Mouse (Mus musculus) lung, postnatal 10 days (tissue): Measurements from ENCODE around the gene Kif6.

ENCODE experiments used
- DNase-seq: peaks from one replicate; pipeline ENCODE4 v3.0.0; 2021

Gene Kif6

DNA sequence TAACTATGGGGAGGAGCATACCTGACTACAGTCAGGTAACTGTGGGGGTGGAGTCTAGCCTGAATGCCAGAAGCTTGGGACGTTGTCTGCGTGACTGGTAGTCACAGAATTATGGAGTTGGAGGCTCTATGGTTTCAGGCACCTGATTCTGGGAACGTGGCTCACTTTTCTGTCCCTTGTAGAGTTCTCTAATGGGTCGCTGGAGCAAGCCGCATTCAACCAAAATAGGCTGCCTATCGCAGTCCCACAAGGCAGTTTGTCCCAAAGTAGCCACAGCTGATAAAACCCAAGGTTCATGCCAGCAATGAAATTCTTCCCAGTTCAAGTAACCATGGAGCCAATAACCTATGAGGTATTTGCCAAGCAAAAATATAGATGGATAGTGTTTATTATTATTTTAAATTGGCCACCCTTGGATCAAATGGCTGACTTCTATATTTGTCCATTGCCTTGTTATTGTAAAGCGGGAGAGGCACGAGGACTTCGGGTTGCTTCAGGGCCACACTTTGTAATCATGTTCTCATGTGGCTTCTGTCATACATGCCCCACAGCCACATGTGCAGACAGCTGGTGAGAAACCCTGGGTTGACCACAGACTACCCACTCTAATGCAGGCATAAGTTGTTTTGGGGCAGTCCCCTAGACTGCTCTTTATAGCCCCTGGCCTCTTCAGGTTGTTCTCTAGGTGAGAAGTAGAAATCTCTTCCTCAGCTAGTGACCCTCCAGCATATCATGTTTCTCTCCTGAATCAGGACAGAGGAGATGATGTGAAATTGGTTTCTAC is 125.2 kb downstream of the Kif6 start:
- DNase-seq, result no peak

DNA sequence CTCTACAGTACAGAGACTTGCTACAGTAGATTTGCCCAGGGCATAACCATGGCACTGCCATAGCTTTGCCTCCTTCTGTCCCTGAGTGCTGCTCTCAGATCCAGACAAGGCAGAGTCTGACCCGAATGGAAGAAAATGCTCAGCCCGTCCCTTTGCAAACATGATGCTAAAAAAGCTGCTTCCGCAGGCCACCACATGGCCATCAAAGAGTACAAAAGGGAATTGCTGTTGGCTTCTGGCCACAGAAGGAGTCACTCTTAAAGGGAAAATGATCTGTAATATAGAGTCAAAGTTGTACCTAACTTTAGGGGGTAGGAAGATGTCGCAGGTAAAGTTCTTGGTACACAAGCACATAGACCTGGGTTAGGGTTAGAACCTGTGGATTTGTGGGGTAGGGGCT is 126.2 kb downstream of the Kif6 start:
- peak; percentile 28 for DNase-seq

DNA sequence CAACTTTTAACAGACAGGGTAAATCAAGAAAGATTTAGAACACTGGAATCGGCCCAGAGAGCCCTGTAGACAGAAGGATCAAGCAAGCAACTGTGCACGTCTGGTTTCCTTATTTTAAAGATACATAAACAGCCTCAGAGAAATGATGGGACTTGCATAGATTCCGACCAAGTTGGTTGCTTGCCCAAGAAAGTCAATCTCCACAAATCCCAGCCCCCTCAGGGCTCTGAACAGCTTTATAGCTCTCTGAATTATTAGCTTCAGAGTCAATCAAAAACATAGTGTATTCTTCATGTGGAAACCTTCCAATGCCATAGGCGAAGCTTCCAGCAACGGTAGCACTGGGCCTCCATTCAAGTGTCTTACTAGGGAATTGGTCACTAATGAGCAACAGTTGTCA is 127.0 kb downstream of the Kif6 start:
- DNase-seq, result no peak

DNA sequence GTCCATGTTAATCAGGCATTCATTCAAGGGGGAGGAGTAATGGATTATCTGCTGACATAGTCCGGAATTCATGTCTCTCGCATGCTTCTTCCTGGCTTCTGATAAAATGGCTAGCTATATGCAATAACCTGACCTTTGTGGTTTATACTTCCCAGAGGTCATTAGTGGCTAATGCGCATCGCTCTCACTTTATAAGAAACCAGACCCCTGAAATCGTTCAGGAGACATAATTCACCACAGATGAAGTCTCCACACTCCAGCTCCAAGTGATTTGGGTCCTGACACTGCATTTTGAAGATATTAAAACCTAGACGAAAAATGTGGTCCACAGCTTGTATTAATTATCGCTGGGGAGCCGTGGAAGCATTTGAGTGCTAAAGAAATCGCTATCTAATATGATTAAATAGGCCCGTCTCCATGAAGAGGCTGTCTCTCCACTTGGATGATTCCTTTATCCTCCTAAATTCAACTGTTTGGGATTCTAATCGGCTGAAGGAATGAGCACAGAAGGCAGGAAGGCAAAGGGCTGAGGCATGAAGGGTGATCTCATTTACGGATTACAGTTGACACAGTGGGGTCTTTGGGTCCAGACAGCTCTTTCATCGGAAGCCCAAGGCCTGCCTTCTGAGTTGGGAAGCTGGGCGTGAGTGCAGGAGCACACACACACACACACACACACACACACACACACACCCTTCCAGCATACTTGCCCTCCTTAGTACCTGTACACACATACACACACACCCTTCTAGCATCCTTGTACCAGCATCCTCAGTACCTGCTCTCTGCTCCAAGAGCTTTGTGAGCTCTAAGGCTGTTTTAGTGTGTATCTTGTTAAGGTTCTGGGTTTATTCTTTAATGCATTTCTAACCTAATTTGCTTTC is 128.9 kb downstream of the Kif6 start:
- DNase-seq, result no peak

GRCm38 (mm10) chr17:49750889-49751324 is 136.0 kb downstream of the Kif6 start:
- DNase-seq, result peak; percentile 13

DNA sequence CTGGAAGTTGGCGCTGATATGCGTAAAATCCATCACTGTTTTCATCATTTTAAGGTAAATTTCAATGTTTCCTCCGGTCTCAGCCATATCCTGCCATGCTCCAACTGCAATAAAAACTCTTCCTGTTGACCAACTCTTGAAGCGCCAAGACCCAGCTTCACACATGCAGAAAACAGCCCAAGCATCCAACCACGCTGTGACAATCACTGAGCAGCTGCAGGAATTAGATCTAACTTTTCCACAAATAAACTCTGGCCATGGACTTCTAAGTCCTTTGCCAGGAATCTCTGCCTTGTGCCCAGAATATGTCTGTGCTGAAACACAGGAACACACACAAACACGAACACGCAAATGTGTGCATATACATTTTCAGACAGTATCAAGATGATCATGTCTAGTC is 138.9 kb downstream of the Kif6 start:
- peak; percentile 27 for DNase-seq

DNA sequence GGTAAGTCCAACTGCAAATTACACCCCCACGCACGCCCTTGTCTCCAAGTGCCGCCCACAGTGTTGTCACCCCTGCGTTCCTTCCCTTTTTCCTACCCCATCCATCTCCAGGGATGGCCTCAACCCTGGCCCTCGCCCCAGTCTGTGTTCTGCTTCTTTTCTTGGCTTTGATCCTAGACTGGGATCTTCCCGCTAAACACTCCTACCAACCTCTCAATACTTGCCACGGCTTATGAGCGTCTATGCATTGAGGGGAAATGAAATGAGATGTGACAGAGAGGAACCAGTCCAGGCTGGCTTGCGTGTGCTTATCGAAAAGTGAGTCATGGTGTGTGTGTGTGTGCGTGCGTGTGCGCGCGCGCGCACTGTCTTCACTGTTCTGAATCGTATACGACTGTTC is 141.9 kb downstream of the Kif6 start:
- peak; percentile 73 for DNase-seq

GRCm38 (mm10) chr17:49759047-49759446 is 144.1 kb downstream of the Kif6 start:
- DNase-seq, result peak; percentile 14

GRCm38 (mm10) chr17:49761260-49761659 is 146.3 kb downstream of the Kif6 start:
- DNase-seq, result no peak

DNA sequence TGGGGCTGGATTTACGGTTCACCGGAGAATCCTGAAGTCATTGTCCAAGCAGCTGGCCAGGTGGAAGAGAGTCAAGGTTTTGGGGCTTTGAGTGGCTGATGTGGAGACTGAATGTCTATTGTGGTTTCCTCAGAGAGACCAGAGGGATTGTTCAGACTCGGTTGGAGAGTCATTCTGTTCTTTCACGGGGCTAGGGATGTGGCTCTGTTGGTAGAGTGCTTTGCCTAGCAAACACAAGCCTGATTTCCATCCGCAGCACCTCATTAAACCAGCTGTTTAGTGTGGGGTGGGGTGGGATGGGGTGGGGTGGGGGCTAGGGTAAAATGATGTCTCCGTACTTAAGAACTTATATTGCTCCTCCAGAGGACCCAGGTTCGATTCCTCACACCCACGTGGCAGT is 146.9 kb downstream of the Kif6 start:
- no peak for DNase-seq

DNA sequence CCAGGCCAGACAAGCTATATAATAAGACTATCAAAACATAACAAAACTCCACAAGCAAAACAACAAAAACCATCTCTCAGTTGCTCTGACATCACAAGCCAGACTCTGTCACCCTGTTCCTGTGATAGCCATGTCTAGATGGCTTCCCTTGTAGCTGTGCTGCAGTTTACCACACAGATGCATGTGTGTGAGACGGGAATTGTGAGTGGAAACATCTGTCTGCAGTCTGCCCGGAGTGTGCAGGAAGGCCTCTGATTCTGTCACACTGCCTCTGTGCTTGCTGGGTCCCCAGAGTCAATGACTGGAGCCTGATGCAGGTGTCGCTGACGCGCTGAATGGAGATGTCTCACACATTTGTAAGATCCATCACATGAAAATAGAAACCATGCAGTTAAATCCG is 150.0 kb downstream of the Kif6 start:
- DNase-seq, result no peak

DNA sequence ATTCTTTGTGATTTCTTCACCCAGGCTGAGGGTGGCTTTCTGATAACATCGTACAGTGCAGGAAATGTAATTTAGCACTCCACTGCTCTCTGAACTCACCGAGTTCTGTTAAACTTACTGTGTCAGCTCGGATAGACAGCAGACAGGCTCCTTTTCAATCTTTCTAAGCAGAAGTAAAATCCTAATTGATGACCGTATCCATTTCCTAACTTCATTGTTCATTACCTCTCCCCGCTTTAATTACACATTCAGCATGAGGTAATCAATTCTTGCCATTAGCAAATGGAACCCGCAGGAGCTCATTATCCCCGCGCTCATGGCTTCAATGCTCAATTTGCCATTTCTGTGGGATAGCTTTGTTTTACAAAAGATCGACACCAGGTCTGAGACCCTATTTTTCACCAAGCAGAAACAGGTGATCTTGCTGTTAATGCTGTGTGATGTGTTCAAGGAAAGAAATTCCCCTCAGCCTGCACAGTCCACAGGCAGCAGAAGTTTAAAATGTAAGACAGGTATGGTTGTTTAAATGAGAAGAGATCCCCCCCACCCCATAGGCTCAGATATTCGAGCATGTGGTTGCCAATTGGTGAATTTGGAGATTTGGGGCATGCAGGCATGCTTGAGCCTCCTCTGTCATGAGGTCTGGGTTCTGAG is 152.9 kb downstream of the Kif6 start:
- no peak for DNase-seq

GRCm38 (mm10) chr17:49771703-49772315 is 156.9 kb downstream of the Kif6 start:
- DNase-seq, result no peak

GRCm38 (mm10) chr17:49777115-49777839 is 162.3 kb downstream of the Kif6 start:
- no peak for DNase-seq

DNA sequence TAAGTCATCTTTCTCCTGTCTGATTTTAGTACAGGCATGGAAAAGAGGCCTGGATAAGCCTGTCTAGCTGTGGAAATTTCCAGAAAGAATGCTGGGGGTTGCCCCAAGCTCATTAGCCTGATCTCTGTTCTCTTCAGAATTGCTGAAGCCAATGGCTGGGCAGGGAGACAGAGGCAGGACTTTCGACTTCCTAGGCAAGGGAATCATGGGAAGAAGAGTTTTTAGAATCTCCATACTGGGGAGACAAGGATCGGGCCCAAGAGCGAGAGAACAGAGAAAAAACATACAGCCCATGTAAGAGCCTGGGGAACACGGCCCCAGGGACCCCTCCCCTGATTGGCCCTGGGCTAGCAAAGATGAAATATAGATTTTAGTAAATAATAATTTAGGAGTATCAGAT is 164.1 kb downstream of the Kif6 start:
- DNase-seq, result no peak

- DNase-seq, result no peak
These were observed 164.6 kb downstream of the Kif6 start for GRCm38 (mm10) chr17:49779576-49779975.

DNA sequence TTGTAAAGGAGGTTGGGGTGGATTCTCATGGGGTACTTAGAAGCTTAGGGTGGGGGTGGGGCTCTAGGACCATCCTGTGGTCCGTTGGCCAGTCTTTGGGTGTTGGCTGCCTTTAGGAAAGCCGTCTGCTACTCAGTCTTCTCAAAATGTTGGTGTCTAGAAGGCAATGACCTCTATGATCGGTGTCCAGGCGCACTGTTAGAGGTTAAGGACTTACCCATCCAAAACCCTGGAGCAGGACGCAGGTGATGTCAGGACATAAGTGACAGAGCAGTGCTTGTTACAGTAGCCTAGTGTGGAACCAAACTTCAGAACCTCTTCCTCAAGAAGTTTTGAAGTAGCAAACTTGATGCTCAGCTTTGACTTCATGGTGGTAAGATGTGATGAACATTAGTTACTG is 170.9 kb downstream of the Kif6 start:
- no peak for DNase-seq

GRCm38 (mm10) chr17:49787351-49787750 is 172.4 kb downstream of the Kif6 start:
- no peak for DNase-seq

GRCm38 (mm10) chr17:49788187-49788974 is 173.4 kb downstream of the Kif6 start:
- no peak for DNase-seq

DNA sequence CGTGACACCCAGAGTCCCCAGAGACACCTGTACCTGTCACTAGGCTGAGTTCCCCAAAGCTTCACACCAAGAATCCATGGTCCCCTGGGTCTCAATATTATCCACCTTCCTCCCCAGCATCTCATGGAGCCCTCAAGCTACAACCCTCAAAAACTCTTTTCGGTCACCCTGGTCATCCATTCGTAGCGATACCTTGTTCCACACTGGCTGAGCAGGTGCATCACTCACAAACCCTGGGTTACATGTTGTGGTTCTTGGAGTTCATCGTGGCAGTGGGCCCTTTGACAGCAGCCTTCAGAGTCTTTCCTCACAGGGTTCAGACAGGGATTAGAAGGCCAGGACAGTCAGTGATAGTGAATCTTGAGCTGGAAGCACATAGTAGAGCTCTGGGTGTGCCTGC is 176.6 kb downstream of the Kif6 start:
- DNase-seq, result no peak

- DNase-seq, result no peak
These were observed 177.3 kb downstream of the Kif6 start for GRCm38 (mm10) chr17:49792217-49792743.
